Mouse (Mus musculus) embryo, embryonic 10.5 days (tissue): Measurements from ENCODE around the gene Dusp3.

Experiments used
- DNase-seq: peaks from one replicate; pipeline ENCODE4 v3.0.0-alpha.2; 2015; ENCODE audit warnings: low spot score

The Dusp3 gene

GRCm38 (mm10) chr11:101928030-101928762 is 58.6 kb downstream of the Dusp3 start:
- DNase-seq: peak; percentile 74

DNA sequence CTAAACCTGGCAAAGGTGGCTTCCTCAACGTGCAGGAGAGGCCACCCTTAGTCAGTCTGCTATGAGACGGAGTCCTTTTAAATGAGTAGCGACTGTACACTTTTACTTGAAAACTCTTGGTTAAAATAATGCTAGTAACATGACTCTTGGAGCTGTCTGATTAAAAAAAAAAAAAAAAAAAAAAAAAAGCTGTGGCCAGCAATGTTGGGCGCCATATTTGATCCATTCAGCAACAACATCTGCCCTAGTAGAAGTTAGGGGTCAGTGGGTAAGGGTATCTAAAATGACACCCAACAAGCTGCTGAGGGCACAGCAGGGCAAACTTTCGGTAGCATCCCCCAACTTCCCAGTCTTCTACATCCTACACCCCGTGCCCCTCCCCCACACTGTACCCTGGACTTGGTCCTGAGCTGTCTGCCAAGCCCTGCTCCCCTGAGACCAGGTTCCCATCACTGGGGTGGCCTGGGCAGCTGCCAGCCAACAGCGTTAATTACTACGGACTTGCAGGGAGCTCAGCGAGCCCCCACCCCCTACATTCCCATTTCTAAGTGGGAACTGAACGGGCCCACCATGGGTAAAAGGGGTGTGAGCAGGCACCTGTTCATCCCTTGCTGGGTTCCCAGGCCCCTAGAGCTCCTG is 59.7 kb downstream of the Dusp3 start:
- no peak for DNase-seq

DNA sequence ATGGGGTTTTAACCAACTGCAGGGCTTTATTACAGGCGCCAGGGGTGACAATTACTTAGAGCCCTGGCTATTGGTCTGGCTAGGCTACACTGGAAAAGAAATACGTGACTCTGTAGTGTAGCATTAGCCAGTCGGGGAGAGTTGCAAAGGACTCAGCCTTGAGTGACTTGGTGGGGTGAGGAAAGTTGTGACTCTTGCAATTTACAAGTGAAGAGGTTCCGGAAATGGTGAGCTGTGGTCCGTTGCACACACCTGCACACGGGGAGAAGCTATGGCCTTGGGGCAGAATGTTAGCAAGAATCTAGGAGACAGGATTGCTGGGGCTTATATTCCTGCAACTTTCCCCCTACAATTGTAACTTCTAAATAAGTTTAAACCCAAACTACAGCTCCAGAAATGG is 61.2 kb downstream of the Dusp3 start:
- DNase-seq: no peak

DNA sequence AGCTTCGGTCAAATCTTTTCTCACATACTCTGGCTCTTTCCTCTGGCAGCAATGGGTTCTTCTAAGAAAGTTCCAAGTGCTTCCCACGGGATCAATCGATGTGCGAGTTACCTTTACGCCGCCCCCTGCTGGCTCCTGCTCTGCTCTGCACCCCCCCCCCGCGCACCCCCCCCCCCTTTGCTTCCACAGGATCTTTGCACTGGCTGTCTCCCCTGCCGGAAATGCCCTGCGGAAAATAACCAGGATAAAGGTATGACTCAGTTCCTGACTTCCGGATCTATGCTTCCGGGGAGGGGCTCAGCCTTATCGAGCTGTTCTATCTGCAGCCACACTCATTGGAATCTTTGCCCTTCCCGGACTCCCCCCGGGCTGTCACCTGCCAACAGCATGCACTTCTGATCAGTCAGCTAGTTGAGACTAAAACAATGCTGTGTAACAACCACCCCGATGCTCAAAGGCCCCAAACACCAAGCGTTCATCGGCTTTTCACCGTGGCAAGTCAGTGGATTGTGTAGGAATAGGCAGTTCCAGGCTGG is 62.3 kb downstream of the Dusp3 start:
- DNase-seq: no peak

DNA sequence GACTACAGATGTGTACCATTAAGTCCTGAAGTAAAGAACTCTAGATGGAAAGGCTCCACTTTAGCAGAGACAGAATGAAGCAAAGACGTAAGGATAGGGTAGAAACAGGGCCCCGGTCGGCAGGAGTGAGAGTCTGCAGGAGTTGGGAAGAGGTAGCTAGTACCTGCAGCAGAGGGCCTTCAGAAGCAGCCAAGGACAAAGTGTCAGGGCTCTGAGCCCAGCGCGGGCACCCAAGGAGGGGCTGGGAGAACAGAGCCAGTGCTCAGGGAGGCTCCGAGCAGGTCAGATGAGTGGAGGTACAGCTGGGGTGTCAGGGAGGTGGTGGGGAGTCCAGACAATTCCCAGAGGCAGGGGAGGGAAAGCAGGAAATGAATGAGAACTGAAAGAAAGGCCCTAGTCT is 62.8 kb downstream of the Dusp3 start:
- DNase-seq: no peak

DNA sequence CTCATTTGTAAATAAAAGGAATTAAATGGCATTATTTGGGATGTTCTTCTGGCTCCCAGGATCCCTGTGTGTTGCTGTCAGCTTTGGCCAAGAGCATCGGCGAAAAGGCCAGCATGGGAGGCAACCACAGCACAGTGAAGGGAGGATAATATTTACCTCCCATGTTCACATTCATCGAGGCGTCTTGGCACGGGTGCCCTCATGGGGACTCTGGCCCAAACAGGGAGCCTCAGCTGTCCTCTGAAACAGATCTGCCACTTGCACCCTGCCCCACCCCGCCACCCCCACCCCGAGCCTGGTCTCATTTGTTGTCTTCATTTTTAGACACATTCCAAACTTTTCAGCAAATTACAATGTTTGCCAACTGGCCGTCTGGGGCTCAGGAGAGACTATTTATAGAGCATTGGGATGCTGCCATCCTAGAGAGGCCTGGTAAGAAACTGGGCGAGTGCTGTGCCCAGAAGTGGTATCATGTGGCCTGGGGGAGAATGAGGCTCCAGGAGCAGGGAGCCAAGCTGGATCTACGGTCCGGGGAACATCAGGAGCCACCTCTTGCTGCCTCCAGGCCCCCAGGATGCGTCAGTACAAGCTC is 65.4 kb downstream of the Dusp3 start:
- DNase-seq: no peak
